Mouse (Mus musculus) small intestine, adult 2 months (tissue): ENCODE measurements around the gene BC004004. TPM values are rescaled to one million over a fixed set of nuclear protein-coding genes. Genes with fewer than 3 reads are reported as not detected.

Experiments used
- H3K27ac ChIP-seq: fragments of 200-500 bp; 2 replicates; pipeline ENCODE4 v1.5.1; 2012; ENCODE audit warnings: low read depth, low read length, control low read depth, inconsistent platforms; ENCODE audit not compliant: insufficient read depth
- H3K27me3 ChIP-seq: fragments of 200-500 bp; 2 replicates; pipeline ENCODE4 v1.6.1; 2012; ENCODE audit warnings: mild to moderate bottlenecking, moderate library complexity, low read length, inconsistent platforms; ENCODE audit not compliant: control insufficient read depth, insufficient read depth
- H3K36me3 ChIP-seq: fragments of 200-500 bp; 2 replicates; pipeline ENCODE4 v1.6.1; 2012; ENCODE audit warnings: mild to moderate bottlenecking, low read length, control low read depth, inconsistent platforms; ENCODE audit not compliant: control insufficient read depth, insufficient read depth
- H3K4me1 ChIP-seq: fragments of 200-500 bp; 2 replicates; pipeline ENCODE4 v1.6.1; 2012; ENCODE audit warnings: low read length, inconsistent platforms, mixed read lengths; ENCODE audit not compliant: control insufficient read depth, insufficient read depth, insufficient read length
- H3K4me3 ChIP-seq: fragments of 200-500 bp; 2 replicates; pipeline ENCODE4 v1.5.1; 2012; ENCODE audit warnings: low read depth, mild to moderate bottlenecking, control low read depth, inconsistent platforms, low read length, moderate library complexity
- CTCF ChIP-seq: fragments of 200-500 bp; IDR thresholded peaks from 2 replicates; pipeline ENCODE4 v1.5.1; 2012; ENCODE audit warnings: low read depth, mild to moderate bottlenecking, control low read depth, inconsistent platforms, low read length, moderate library complexity, mixed read lengths; ENCODE audit not compliant: insufficient replicate concordance, insufficient read length; ENCODE audit errors: extremely low read depth
- POLR2A ChIP-seq: fragments of 200-500 bp; IDR thresholded peaks from 2 replicates; pipeline ENCODE4 v1.6.1; 2012; ENCODE audit warnings: low read depth, mild to moderate bottlenecking, control low read depth, inconsistent platforms, low read length, moderate library complexity
- WGBS: fragments of 180-500 bp; shearing (Covaris S2); methylation state at CpG from one replicate; pipeline ENCODE4 v1.1.7; 2018; 5-methylcytosine and 5-hydroxymethylcytosine counted together
- polyA plus RNA-seq: library from polyadenylated mRNA; depleted of rRNA; stranded (reverse); fragments of >200 nt; gene quantifications from 2 replicates; pipeline ENCODE4 v1.2.3, GENCODE M21; 2012

The BC004004 gene
- polyA plus RNA-seq, 1 experiment = 48.7 TPM

DNA sequence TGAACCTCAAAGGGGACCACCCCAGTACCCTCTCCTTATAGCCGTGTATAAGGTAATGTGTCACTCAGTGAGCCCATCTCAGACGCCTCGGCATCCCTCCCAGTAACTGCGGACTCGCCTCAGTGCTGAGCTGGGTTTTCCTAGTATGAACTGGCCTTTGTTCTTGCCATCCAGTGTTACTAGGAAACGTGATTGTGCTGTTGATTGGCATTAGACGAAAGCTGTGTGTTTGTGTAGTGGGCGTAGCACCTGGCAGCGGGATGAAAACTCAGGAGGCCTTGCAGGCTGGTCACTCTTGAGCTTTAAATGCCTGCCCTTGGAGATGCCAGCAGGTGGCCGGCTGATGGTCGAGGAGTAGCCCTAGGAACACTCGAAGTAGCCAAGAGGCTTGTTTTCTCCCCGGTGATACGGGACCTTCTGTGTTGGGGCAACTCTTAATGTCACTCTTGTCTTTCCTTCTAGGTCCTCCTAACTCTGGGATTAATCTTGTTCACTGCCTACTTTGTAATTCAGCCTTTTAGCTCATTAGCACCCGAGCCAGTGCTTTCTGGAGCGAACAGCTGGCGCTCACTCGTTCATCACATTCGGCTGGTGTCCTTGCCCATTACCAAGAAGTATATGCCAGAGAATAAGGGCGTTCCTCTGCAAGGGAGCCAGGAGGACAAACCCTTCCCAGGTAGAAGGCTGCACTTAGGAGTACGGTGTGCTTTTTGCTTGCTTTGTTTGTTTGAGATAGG lies 13.8 kb downstream of the BC004004 start:
- no peaks in the 10 kb centered on the region for H3K4me1 ChIP-seq
- no peaks in the 10 kb centered on the region for H3K27me3 ChIP-seq
- no peak for TF ChIP-seq CTCF
- no peak for TF ChIP-seq POLR2A
- WGBS = 61% methylated on average over 21 of the region's 21 CpGs
- no peak overlapping the region for H3K4me3 ChIP-seq
- H3K27ac ChIP-seq = no peak overlapping the region
- H3K36me3 ChIP-seq = peaks cover 16% of the 10 kb centered on the region

DNA sequence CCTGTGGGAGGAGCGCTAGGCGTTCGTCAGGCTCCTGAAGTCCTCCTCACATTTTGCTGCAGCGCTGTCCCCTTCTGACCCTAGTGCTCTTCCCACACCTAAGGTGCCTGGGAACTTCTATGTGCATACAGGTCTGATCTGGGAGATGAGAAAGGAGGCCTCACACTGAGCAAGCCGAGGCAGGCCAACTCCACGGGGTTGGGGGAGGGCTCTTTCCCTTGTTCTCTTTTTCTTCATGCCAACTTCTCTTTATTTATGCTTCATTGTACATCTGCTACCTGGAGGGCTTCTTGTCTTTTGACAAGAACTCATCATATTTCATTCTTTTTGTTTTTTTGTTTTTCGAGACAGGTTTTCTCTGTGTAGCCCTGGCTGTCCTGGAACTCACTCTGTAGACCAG lies 23.2 kb downstream of the BC004004 start:
- Histone ChIP-seq H3K4me3 (no peak overlapping the region), H3K27ac (no peak overlapping the region), H3K4me1 (peaks cover 14% of the 10 kb centered on the region; the same call in 1 of the 2 replicates), H3K36me3 (peaks cover 18% of the 10 kb centered on the region), H3K27me3 (no peaks in the 10 kb centered on the region)
- TF ChIP-seq CTCF = no peak
- no peak for TF ChIP-seq POLR2A
- WGBS = 91% methylated on average over 7 of the region's 7 CpGs

DNA sequence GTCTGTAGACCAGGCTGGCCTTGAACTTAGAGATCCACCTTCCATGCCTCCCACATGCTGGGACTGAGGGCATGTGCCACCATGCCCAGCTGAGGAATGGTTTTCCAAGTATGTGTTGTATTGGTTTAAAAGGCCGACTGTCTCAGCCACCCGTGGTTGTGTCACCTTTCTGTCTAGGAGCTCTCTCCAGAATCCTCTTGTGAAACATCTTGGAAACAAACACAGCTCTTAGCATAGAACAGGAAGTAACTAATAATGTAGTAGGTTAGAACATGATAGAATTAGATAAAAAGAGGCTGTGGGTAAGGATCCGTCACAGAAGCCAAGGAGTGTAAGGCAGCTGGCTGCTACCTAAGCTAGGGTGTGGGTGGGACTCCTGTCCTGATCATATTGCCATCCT lies 24.4 kb downstream of the BC004004 start:
- Histone ChIP-seq H3K27me3 (no peaks in the 10 kb centered on the region), H3K4me3 (no peak overlapping the region), H3K4me1 (peaks cover 14% of the 10 kb centered on the region; the same call in 1 of the 2 replicates), H3K36me3 (peaks cover 24% of the 10 kb centered on the region), H3K27ac (peak overlapping the region; percentile 59; the same call in 1 of the 2 replicates)
- TF ChIP-seq POLR2A (no peak), CTCF (no peak)
- WGBS = 54% methylated on average over 3 of the region's 3 CpGs

DNA sequence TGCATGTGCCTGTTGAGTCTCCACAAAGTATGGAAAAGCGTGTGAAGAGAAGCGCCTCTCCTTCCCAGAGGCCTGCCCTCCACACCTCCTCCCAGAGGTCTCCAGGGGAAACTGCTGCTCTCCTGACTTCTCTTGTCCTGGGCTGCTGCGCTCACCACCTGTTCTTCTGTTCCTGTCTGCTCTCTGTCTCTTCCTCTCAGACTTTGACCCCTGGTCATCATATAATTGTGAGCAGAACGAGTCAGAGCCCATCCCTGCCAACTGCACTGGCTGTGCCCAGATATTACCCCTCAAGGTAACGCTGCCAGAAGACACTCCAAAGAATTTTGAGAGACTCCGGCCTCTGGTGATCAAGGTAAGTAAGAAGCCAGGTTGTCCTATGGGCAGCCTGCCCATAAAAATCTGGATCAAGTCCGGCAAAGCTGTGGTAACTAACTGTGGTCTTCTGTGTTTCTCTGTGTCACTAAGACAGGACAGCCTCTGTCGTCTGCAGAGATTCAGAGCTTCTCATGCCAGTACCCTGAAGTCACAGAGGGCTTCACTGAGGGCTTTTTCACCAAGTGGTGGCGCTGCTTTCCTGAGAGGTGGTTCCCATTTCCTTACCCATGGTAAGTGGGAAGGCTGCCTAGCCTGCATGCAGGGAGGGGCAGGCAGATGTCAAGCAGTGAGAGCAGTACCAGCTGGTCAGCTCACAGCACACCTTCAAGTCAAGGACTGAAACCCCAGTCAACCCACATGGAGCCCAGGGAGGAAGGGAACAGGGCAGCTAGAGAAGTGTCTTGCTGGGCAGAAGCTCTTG lies 25.4 kb downstream of the BC004004 start:
- H3K27me3 ChIP-seq = no peaks in the 10 kb centered on the region
- TF ChIP-seq CTCF (no peak), POLR2A (no peak)
- 29% methylated on average over 9 of the region's 9 CpGs for WGBS
- H3K36me3 ChIP-seq = peaks cover 31% of the 10 kb centered on the region
- H3K4me1 ChIP-seq = peaks cover 14% of the 10 kb centered on the region; the same call in 1 of the 2 replicates
- H3K4me3 ChIP-seq = peak overlapping the region; percentile 9; the same call in 1 of the 2 replicates
- H3K27ac ChIP-seq = peak overlapping the region; percentile 68

DNA sequence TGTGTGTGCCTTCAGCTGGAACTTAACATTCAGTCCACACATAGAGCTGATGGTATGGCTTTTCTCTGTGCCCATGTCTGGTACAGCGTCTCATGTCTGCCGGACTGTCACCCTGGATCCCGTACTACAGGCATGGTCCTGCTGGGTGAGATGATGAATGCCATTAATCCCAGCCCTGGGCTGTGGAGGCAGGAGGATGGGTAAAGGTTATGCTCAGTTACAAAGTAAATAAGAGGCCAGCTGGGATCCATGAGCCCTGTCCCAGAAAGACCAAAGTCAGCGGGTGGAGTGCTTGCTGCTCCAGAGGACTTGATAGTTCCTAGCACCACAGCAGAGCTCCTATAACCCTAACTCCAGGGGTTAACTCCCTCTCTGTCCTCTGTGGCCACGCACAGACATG lies 27.2 kb downstream of the BC004004 start:
- TF ChIP-seq POLR2A (no peak), CTCF (no peak)
- Histone ChIP-seq H3K27ac (no peak overlapping the region), H3K27me3 (no peaks in the 10 kb centered on the region), H3K4me1 (peaks cover 14% of the 10 kb centered on the region; the same call in 1 of the 2 replicates), H3K4me3 (no peak overlapping the region), H3K36me3 (peaks cover 37% of the 10 kb centered on the region)
- WGBS = 70% methylated on average over 5 of the region's 5 CpGs

DNA sequence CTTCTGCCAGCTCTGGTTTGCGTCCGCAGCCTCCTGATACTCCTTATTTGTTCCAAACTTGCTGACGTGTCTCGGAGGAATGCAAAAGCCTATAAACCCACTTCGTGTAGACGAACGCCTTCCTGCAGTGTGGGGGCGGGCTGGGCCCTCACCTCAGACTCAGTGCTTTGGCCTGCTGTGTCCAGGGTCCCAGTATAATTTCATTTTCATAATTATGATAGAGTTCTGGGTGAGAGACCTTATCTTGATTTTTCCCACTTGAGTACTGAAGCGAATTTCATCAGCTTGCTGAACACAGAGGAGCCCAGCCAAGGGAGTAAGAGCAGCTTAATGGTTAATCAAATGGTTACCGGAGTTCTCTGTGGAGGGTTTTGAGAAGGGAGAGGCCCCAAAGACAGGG lies 28.7 kb downstream of the BC004004 start:
- Histone ChIP-seq H3K4me1 (peaks cover 14% of the 10 kb centered on the region; the same call in 1 of the 2 replicates), H3K36me3 (peaks cover 52% of the 10 kb centered on the region), H3K4me3 (no peak overlapping the region), H3K27ac (no peak overlapping the region), H3K27me3 (no peaks in the 10 kb centered on the region)
- WGBS = 83% methylated on average over 10 of the region's 10 CpGs
- no peak for TF ChIP-seq POLR2A
- no peak for TF ChIP-seq CTCF

DNA sequence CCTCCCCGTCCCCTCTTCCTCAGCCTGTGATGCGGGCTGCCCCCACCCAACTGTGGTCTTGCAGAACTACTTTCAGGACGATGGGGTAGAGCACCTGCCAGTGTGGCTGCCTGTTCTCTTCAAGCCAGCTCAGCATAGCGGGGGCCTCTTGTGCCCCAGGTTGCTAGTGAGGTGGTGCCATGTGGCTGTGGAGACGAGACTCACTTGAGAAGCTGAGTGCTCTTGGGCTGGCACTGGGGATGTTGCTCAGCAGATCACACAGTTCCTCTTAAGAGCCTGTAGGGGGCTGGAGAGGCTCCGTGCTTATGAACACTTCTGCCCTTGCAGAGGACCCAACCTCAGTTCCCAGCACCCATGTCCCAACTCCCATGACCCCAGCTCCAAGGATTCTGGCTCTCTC lies 29.2 kb downstream of the BC004004 start:
- TF ChIP-seq POLR2A (no peak), CTCF (no peak)
- 86% methylated on average over 6 of the region's 6 CpGs for WGBS
- no peak overlapping the region for H3K4me3 ChIP-seq
- peaks cover 14% of the 10 kb centered on the region; the same call in 1 of the 2 replicates for H3K4me1 ChIP-seq
- H3K27me3 ChIP-seq = no peaks in the 10 kb centered on the region
- H3K36me3 ChIP-seq = peaks cover 52% of the 10 kb centered on the region
- H3K27ac ChIP-seq = no peak overlapping the region
